Mouse (Mus musculus) thymus, adult 2 months (tissue): ENCODE measurements at regions not wholly inside any gene's neighbourhood (a gene's known extent, or its start where the extent isn't known, plus 50 kb on each side); places are given as distances from the start of the nearest gene placed in this dataset.

Source experiments
- CTCF ChIP-seq: fragments of 200-500 bp; IDR thresholded peaks from 2 replicates; pipeline ENCODE4 v1.5.1; 2012; ENCODE audit warnings: mild to moderate bottlenecking, control low read depth, low read length, moderate library complexity, borderline replicate concordance; ENCODE audit not compliant: control insufficient read depth, poor library complexity, insufficient read depth; ENCODE audit errors: extremely low read depth
- POLR2A ChIP-seq: fragments of 200-500 bp; IDR thresholded peaks from 2 replicates; pipeline ENCODE4 v1.6.1; 2012; ENCODE audit warnings: mild to moderate bottlenecking, low read length, control low read depth, moderate library complexity; ENCODE audit not compliant: control insufficient read depth, poor library complexity, insufficient read depth; ENCODE audit errors: extremely low read depth

DNA sequence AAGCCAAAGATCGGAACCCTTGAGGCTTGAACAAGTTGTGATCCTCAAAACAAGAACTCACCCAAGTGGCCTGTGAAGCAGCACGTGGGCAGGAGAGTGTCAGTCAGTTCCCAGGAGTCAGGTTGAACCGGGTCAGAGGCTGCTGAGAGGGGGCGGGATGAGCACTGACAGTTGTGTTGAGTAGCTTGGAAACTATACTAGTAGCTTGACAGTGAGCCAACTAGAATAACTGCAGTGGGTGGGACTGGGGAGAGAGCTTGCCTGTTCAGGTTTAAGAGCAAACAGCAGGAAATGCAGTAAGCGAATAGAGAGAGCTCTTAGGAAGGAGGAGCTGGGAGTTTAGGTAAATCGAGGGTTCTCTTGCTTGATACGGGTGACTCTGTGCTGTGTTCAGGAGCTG lies 61.0 kb upstream of the Syt6 start:
- TF ChIP-seq POLR2A (no peak), CTCF (no peak)
